Mouse (Mus musculus): ENCODE measurements around the gene Mpeg1. TPM values are rescaled to one million over a fixed set of nuclear protein-coding genes. Genes with fewer than 3 reads are reported as not detected.

Mpeg1 gene
- polyA plus RNA-seq, 1 experiment: not detected

GRCm38 (mm10) chr19:12462851-12463721 lies 2.5 kb downstream of the Mpeg1 start:
- no peaks in the 10 kb centered on the region for H3K4me1 ChIP-seq (ENCODE audit: control insufficient read depth, insufficient read depth, low read length)
- WGBS: 63% methylated on average over 7 of the region's 7 CpGs
- no peak for TF ChIP-seq CTCF (IDR thresholded peaks at IDR 0.05; ENCODE audit: insufficient read depth, low read depth, low read length)
- TF ChIP-seq POLR2A (IDR thresholded peaks at IDR 0.05; ENCODE audit: insufficient read depth, low read depth, low read length): no peak
- no peak overlapping the region for H3K27ac ChIP-seq (ENCODE audit: insufficient read depth, low read depth, low read length)
- H3K4me3 ChIP-seq (ENCODE audit: insufficient read depth, low read depth, low read length): no peak overlapping the region

DNA sequence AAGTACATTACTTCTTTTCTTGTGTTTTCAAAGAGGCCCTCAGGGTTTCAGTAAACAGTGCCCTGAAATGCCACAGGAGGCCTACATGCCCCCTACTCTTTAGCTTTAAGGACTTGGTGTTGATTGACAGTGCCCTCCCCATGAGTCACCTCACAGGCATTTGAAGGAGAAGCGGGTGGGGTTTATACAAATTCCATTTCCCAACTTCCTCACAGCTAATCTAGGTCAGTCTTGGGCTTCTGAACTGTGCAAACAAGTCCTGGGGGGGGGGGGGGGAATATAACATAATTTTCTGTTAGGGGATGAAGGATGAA lies 3.1 kb downstream of the Mpeg1 start:
- H3K4me1 ChIP-seq (ENCODE audit: control insufficient read depth, insufficient read depth, low read length): no peaks in the 10 kb centered on the region
- no peak overlapping the region for H3K27ac ChIP-seq (ENCODE audit: insufficient read depth, low read depth, low read length)
- TF ChIP-seq POLR2A (IDR thresholded peaks at IDR 0.05; ENCODE audit: insufficient read depth, low read depth, low read length): no peak
- no peak for TF ChIP-seq CTCF (IDR thresholded peaks at IDR 0.05; ENCODE audit: insufficient read depth, low read depth, low read length)
- 48% methylated on average over 1 of the region's 1 CpGs for WGBS
- no peak overlapping the region for H3K4me3 ChIP-seq (ENCODE audit: insufficient read depth, low read depth, low read length)

- WGBS: 84% methylated on average over 5 of the region's 5 CpGs
- no peaks in the 10 kb centered on the region for H3K4me1 ChIP-seq (ENCODE audit: control insufficient read depth, insufficient read depth, low read length)
- no peak overlapping the region for H3K27ac ChIP-seq (ENCODE audit: insufficient read depth, low read depth, low read length)
- no peak overlapping the region for H3K4me3 ChIP-seq (ENCODE audit: insufficient read depth, low read depth, low read length)
- no peak for TF ChIP-seq POLR2A (IDR thresholded peaks at IDR 0.05; ENCODE audit: insufficient read depth, low read depth, low read length)
- TF ChIP-seq CTCF (IDR thresholded peaks at IDR 0.05; ENCODE audit: insufficient read depth, low read depth, low read length): no peak
Measured at GRCm38 (mm10) chr19:12464127-12464526, 3.5 kb downstream of the Mpeg1 start.

GRCm38 (mm10) chr19:12464674-12465073 lies 4.1 kb downstream of the Mpeg1 start:
- 65% methylated on average over 4 of the region's 4 CpGs for WGBS

GRCm38 (mm10) chr19:12465530-12466144 lies 5.1 kb downstream of the Mpeg1 start:
- no peak overlapping the region for H3K27ac ChIP-seq (ENCODE audit: insufficient read depth, low read depth, low read length)
- H3K4me3 ChIP-seq (ENCODE audit: insufficient read depth, low read depth, low read length): no peak overlapping the region
- TF ChIP-seq CTCF (IDR thresholded peaks at IDR 0.05; ENCODE audit: insufficient read depth, low read depth, low read length): no peak
- TF ChIP-seq POLR2A (IDR thresholded peaks at IDR 0.05; ENCODE audit: insufficient read depth, low read depth, low read length): no peak
- no peaks in the 10 kb centered on the region for H3K4me1 ChIP-seq (ENCODE audit: control insufficient read depth, insufficient read depth, low read length)
- 91% methylated on average over 10 of the region's 10 CpGs for WGBS

More at GRCm38 (mm10) chr19:12464674-12465073, 4.1 kb downstream of the Mpeg1 start:
- H3K4me3 ChIP-seq (ENCODE audit: insufficient read depth, low read depth, low read length): no peak overlapping the region
- no peak for TF ChIP-seq POLR2A (IDR thresholded peaks at IDR 0.05; ENCODE audit: insufficient read depth, low read depth, low read length)
- TF ChIP-seq CTCF (IDR thresholded peaks at IDR 0.05; ENCODE audit: insufficient read depth, low read depth, low read length): no peak
- no peak overlapping the region for H3K27ac ChIP-seq (ENCODE audit: insufficient read depth, low read depth, low read length)
- H3K4me1 ChIP-seq (ENCODE audit: control insufficient read depth, insufficient read depth, low read length): no peaks in the 10 kb centered on the region

- no peaks in the 10 kb centered on the region for H3K4me1 ChIP-seq (ENCODE audit: control insufficient read depth, insufficient read depth, low read length)
- no peak overlapping the region for H3K27ac ChIP-seq (ENCODE audit: insufficient read depth, low read depth, low read length)
- 14% methylated on average over 7 of the region's 7 CpGs for WGBS
- H3K4me3 ChIP-seq (ENCODE audit: insufficient read depth, low read depth, low read length): no peak overlapping the region
- TF ChIP-seq POLR2A (IDR thresholded peaks at IDR 0.05; ENCODE audit: insufficient read depth, low read depth, low read length): no peak
- TF ChIP-seq CTCF (IDR thresholded peaks at IDR 0.05; ENCODE audit: insufficient read depth, low read depth, low read length): no peak
Measured at GRCm38 (mm10) chr19:12466204-12466603, 5.6 kb downstream of the Mpeg1 start.

GRCm38 (mm10) chr19:12467436-12467835 lies 6.9 kb downstream of the Mpeg1 start:
- no peak for TF ChIP-seq CTCF (IDR thresholded peaks at IDR 0.05; ENCODE audit: insufficient read depth, low read depth, low read length)
- TF ChIP-seq POLR2A (IDR thresholded peaks at IDR 0.05; ENCODE audit: insufficient read depth, low read depth, low read length): no peak
- Histone ChIP-seq H3K27ac (ENCODE audit: insufficient read depth, low read depth, low read length) (no peak overlapping the region), H3K4me3 (ENCODE audit: insufficient read depth, low read depth, low read length) (no peak overlapping the region), H3K4me1 (ENCODE audit: control insufficient read depth, insufficient read depth, low read length) (no peaks in the 10 kb centered on the region)
- WGBS: 85% methylated on average over 5 of the region's 5 CpGs

DNA sequence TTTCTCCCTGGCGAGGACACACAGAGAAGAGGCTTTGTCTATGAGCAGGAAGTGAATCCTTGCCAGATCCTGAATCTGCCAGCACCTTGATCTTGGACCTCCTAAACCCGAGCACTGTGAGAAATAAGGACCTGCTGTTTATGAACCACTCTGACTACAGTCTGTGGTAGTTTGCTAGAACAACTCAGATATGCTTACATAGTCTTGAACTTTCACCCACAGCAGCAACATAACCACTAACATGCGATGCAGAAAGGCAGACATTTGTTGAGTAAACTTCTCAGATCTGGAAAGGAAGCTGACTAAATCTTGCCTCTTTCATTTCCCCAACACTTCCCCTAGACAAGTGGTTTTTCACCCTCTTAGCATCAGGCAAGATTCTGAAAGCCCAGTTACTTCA lies 11.3 kb downstream of the Mpeg1 start:
- 65% methylated on average over 3 of the region's 3 CpGs for WGBS
- Histone ChIP-seq H3K4me3 (ENCODE audit: insufficient read depth, low read depth, low read length) (no peak overlapping the region), H3K27ac (ENCODE audit: insufficient read depth, low read depth, low read length) (no peak overlapping the region), H3K4me1 (ENCODE audit: control insufficient read depth, insufficient read depth, low read length) (peaks cover 8% of the 10 kb centered on the region)
- TF ChIP-seq CTCF (IDR thresholded peaks at IDR 0.05; ENCODE audit: insufficient read depth, low read depth, low read length): no peak
- no peak for TF ChIP-seq POLR2A (IDR thresholded peaks at IDR 0.05; ENCODE audit: insufficient read depth, low read depth, low read length)

DNA sequence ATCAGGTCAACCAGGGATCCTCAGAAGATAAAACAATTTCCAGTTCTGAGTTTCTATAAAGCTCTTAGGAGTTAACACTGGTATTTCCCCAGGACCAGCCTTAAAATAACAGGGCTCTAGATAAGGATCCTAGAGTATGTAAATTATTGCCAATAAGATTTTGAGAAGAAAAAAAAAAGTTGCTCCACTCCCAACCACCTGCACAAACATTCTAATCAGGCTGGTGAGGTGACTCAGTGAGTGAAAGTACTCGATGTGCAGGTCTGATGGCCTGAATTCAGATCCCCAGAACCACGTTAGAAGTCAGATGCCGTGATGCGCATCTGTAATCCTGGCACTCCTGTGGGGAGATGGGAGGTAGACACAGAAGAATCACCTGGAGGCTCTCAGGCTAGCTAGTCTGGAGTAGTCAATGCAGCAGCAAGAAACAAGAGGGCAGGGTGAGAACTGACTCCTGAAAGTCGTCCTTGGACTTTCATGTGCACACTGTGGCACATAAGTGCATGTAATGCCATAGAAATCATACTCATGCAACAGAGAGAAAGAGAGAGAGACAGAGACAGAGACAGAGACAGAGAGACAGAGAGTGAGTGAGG lies 11.9 kb downstream of the Mpeg1 start:
- WGBS: 85% methylated on average over 5 of the region's 5 CpGs
- H3K27ac ChIP-seq (ENCODE audit: insufficient read depth, low read depth, low read length): no peak overlapping the region
- H3K4me1 ChIP-seq (ENCODE audit: control insufficient read depth, insufficient read depth, low read length): peaks cover 9% of the 10 kb centered on the region
- TF ChIP-seq CTCF (IDR thresholded peaks at IDR 0.05; ENCODE audit: insufficient read depth, low read depth, low read length): no peak
- TF ChIP-seq POLR2A (IDR thresholded peaks at IDR 0.05; ENCODE audit: insufficient read depth, low read depth, low read length): no peak
- no peak overlapping the region for H3K4me3 ChIP-seq (ENCODE audit: insufficient read depth, low read depth, low read length)

All from olfactory bulb, adult 2 months (tissue).